Mouse (Mus musculus) embryonic facial prominence, embryonic 11.5 days (tissue): Measurements from ENCODE around the gene Xrcc2. TPM values are rescaled to one million over a fixed set of nuclear protein-coding genes. Genes with fewer than 3 reads are reported as not detected.
"Not testable (repeated sequence)": the region's sequence is repeated elsewhere in the genome, so short reads cannot be mapped to it uniquely, and the experiment has no call there.

Source experiments
- ATAC-seq: fragments of 200-750 bp; cut with Nextera tagmentation; replicated peaks from 2 replicates; pipeline ENCODE4 v1.8.0; 2017; ENCODE audit warnings: low read depth; ENCODE audit not compliant: insufficient number of reproducible peaks, low FRiP score, low TSS enrichment
- DNase-seq: peaks from one replicate; pipeline ENCODE4 v3.0.0-alpha.2; 2015; ENCODE audit warnings: low spot score
- H3K27ac ChIP-seq: fragments of 300-500 bp; sonication (generic); replicated peaks from 2 replicates; pipeline ENCODE4 v1.5.1; 2014; ENCODE audit warnings: mild to moderate bottlenecking, low read depth, low read length, control low read depth
- H3K27me3 ChIP-seq: fragments of 300-500 bp; sonication (generic); 2 replicates; pipeline ENCODE4 v1.6.1; 2014; ENCODE audit warnings: mild to moderate bottlenecking, low read length, moderate library complexity, mixed read lengths; ENCODE audit not compliant: control insufficient read depth, insufficient read depth
- H3K36me3 ChIP-seq: fragments of 300-500 bp; sonication (generic); replicated peaks from 2 replicates; pipeline ENCODE4 v1.6.1; 2014; ENCODE audit warnings: low read depth, mild to moderate bottlenecking, low read length, moderate library complexity, mixed read lengths; ENCODE audit not compliant: control insufficient read depth, insufficient read depth
- H3K4me1 ChIP-seq: fragments of 300-500 bp; sonication (generic); 2 replicates; pipeline ENCODE4 v1.6.1; 2014; ENCODE audit warnings: low read length, mixed read lengths; ENCODE audit not compliant: control insufficient read depth, insufficient read depth
- H3K4me2 ChIP-seq: fragments of 300-500 bp; sonication (generic); 2 replicates; pipeline ENCODE4 v1.6.1; 2014; ENCODE audit warnings: low read depth, mild to moderate bottlenecking, control low read depth, low read length, moderate library complexity
- H3K4me3 ChIP-seq: fragments of 300-500 bp; sonication (generic); 2 replicates; pipeline ENCODE4 v1.5.1; 2014; ENCODE audit warnings: low read depth, low read length, control low read depth
- H3K9ac ChIP-seq: fragments of 300-500 bp; sonication (generic); replicated peaks from 2 replicates; pipeline ENCODE4 v1.6.1; 2014; ENCODE audit warnings: mild to moderate bottlenecking, control low read depth, low read length
- H3K9me3 ChIP-seq: fragments of 300-500 bp; sonication (generic); replicated peaks from 2 replicates; pipeline ENCODE4 v1.6.1; 2016; ENCODE audit warnings: mild to moderate bottlenecking, low read length, inconsistent platforms, mixed read lengths; ENCODE audit not compliant: control insufficient read depth
- WGBS: fragments of 180-500 bp; shearing (Covaris S2); extraction: QIAGEN DNeasy Blood & Tissue Kit; methylation state at CpG from one replicate; pipeline ENCODE4 v1.1.7; 2014; 5-methylcytosine and 5-hydroxymethylcytosine counted together
- polyA plus RNA-seq: library from polyadenylated mRNA; unstranded; fragments of >200 nt; fragmentation: Nextera tagmentation; extraction: Ambion mirVana; gene quantifications from 2 replicates; pipeline ENCODE4 v1.2.1, GENCODE M21; 2014

Xrcc2 gene
- polyA plus RNA-seq: 11.1 and 11.5 TPM in 2 replicates

DNA sequence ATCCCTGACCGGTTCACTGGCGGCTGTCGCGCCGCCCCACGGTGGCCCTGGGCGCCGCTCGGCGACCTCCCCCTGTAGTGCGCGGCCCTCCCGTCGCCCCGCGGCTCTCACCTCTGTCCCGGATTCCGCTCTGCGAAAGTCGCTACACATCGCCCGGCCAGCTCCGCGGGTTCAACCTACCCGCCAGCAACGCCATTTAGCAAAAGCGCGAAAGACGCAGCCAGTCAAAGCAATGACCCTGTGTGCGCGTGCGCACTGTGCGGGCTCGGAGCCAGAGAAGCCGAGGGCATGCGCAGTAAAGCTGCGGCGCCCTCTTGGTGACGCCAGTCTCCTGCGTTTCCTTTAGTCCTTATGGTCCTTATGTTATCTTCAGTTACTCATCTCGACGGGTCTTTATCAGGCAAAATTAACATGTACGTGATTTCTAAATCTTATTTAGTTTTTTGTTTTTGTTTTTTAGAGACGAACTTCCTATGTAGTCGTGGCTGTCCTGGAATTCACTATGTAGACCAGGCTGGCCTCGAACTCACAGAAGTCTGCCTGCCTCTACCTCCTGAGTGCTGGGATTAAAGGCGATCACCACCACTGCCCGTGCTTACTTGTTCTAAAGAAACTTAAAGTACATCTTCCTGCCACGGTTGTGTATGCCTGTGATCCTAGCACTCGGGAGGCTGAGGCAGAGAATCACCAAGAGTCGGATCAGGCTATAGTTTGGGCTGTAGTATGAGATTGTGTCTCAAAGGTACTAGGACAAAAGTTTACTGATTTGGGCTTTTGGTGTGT is at the start of gene Xrcc2:
Gene Xrcc2 (minus strand): TSS at position 259 of the 783 bp plus-strand sequence.
- no peaks in the 10 kb centered on the region for H3K9me3 ChIP-seq
- H3K27me3 ChIP-seq: no peaks in the 10 kb centered on the region
- peak; percentile 93 for ATAC-seq
- WGBS: 8% methylated on average over 49 of the region's 51 CpGs
- H3K4me2 ChIP-seq: peak within 1 kb of the TSS; percentile 49
- peak within 1 kb of the TSS; percentile 53; the same call in 1 of the 2 replicates for H3K27ac ChIP-seq
- H3K9ac ChIP-seq: peak within 1 kb of the TSS; percentile 86
- no peaks in the 10 kb centered on the region for H3K36me3 ChIP-seq
- H3K4me1 ChIP-seq: no peaks in the 10 kb centered on the region
- peak within 1 kb of the TSS; percentile 66 for H3K4me3 ChIP-seq
- DNase-seq: peak; percentile 98

DNA sequence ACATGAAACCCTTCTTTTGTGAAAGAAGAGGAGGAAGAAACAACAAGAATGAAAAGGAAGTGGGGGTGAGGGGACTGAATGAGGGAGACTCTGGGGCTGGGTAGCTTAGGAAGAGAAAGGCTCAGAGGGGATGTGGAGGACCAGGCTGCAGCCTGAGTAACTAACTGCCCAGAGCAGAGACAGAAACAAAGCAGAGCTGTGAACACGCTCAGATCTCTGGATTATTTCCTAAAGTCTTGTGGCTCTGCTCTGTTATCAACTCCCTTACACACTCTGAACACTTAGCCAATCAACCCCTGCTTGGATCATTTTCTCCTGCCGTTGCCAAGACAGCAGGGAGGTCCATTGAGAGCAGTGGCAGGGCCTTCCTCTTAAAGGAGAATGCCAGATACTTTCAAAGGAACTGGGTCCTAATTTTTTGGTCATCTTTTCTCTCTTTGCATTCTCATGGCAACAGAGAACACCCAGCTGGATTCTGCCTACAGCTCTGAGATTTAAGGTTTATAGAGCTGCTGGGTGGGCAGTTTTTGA is 48.7 kb upstream of the Xrcc2 start:
- no peaks in the 10 kb centered on the region for H3K4me1 ChIP-seq
- no peak overlapping the region for H3K4me2 ChIP-seq
- no peaks in the 10 kb centered on the region for H3K36me3 ChIP-seq
- 9% methylated on average over 2 of the region's 2 CpGs for WGBS
- H3K27me3 ChIP-seq: no peaks in the 10 kb centered on the region
- H3K27ac ChIP-seq: no peak overlapping the region
- no peak overlapping the region for H3K4me3 ChIP-seq
- ATAC-seq (no peak; the same call in 1 of the 2 replicates), DNase-seq (peak; percentile 32)
- H3K9ac ChIP-seq: 0 out of 2 replicates have a peak overlapping the region, but pooled peaks have one; percentile 9
- no peaks in the 10 kb centered on the region for H3K9me3 ChIP-seq

DNA sequence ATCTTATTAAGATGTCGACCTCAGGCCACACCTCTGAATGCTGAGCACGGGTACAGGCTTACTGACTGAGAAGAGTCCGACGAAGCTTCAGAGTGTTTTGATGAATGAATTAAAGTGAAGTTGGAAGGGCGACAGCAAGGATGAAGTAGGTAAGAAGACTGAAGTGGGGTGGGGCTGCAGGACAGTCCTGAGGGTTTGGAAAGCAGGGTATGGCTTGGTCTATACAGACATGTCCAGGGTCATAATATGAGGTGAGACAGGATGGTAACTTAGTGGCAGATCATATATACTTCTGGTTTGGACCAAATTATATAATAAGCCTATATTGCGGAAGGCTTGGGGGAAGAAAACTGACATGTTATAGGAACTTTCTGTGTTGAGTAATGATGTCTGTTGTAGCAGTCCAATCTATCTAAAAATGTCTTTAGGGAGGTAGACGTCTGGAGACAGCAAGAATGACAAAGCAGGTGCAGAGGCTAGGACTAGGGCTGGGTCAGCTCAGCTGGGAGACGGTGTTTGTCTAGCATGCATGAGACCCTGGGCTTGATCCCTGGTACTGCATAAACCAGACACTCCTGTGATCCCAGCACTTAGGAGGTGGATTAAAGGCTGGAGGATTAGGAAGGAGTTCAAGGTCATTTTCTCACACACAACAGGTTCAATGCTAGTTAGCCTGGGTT is 48.1 kb upstream of the Xrcc2 start:
- WGBS: 46% methylated on average over 8 of the region's 8 CpGs
- no peak overlapping the region for H3K4me2 ChIP-seq
- no peak overlapping the region for H3K4me3 ChIP-seq
- no peaks in the 10 kb centered on the region for H3K36me3 ChIP-seq
- H3K9ac ChIP-seq: no peak overlapping the region
- H3K9me3 ChIP-seq: no peaks in the 10 kb centered on the region
- peak; percentile 58; the same call in 1 of the 2 replicates for ATAC-seq
- no peaks in the 10 kb centered on the region for H3K4me1 ChIP-seq
- H3K27me3 ChIP-seq: no peaks in the 10 kb centered on the region
- DNase-seq: no peak
- H3K27ac ChIP-seq: no peak overlapping the region

DNA sequence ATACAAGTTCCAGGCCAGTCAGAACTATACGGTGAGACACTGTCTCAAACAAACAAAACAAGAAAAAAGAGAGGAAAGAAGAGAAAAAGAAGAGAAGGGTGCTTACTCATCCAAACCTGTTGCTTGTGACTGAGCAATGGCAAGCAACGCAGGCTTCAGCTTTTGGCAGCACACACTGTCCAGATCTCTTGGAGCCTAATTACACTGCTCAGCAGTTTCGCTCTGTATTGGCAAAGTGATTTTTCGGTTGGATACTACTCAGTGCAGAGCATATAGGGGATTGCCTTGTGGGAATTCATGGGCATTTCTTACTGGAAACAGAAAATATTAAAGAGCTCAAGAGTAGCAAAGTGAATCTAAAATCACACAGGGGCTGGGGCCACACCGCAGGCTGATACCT is 47.2 kb upstream of the Xrcc2 start:
- 82% methylated on average over 5 of the region's 5 CpGs for WGBS
- no peak for ATAC-seq

DNA sequence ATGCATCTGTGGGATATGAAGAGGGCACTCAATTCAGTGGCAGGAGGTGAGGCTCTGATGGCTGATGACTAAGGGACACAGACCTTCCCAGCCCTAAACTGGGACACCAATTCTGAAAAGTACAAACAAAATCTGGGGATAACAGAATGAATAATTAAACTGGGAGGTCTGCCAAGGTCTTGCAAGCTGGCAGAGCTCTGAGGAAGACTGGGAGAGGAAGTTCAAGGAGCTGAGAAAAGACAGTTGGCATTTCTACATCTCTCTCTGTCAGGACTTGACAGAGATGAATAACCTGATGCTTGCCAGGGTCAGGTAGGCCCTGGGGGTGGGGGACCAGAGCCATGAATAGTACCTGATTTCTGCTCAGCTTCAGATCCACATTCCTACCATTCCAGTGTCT is 45.9 kb upstream of the Xrcc2 start:
- no peaks in the 10 kb centered on the region for H3K27me3 ChIP-seq
- no peaks in the 10 kb centered on the region for H3K4me1 ChIP-seq
- DNase-seq: no peak
- H3K36me3 ChIP-seq: no peaks in the 10 kb centered on the region
- no peak overlapping the region for H3K9ac ChIP-seq
- H3K9me3 ChIP-seq: no peaks in the 10 kb centered on the region
- no peak overlapping the region for H3K4me3 ChIP-seq
- no peak overlapping the region for H3K4me2 ChIP-seq
- ATAC-seq: no peak
- no peak overlapping the region for H3K27ac ChIP-seq

More for the DNA sequence above, 47.2 kb upstream of the Xrcc2 start:
- no peak for DNase-seq
- no peak overlapping the region for H3K9ac ChIP-seq
- H3K4me3 ChIP-seq: no peak overlapping the region
- H3K36me3 ChIP-seq: no peaks in the 10 kb centered on the region
- H3K27me3 ChIP-seq: no peaks in the 10 kb centered on the region
- no peak overlapping the region for H3K27ac ChIP-seq
- H3K4me1 ChIP-seq: no peaks in the 10 kb centered on the region
- no peak overlapping the region for H3K4me2 ChIP-seq
- H3K9me3 ChIP-seq: no peaks in the 10 kb centered on the region

DNA sequence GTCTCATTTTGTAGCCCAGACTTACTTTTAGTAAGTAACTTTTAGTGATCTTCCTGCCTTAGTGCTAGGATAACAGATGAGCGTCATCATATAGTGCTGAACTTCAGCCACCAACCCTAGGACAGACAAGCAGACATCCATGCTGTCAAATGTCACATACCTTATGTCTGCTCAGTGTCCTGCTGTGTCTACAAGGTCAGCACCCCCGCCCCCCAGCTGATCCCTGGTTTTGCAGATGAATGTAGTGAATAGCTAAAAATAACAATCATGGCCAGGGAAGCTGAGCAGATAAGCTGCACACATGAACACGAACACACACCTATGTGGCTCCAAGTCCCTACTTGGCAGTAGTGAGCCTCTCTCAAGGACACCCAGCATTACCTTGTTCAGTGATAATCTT is 43.0 kb upstream of the Xrcc2 start:
- Histone ChIP-seq H3K9me3 (no peaks in the 10 kb centered on the region), H3K4me1 (no peaks in the 10 kb centered on the region), H3K27ac (no peak overlapping the region), H3K9ac (no peak overlapping the region), H3K27me3 (no peaks in the 10 kb centered on the region), H3K4me2 (no peak overlapping the region), H3K36me3 (no peaks in the 10 kb centered on the region), H3K4me3 (no peak overlapping the region)
- ATAC-seq (no peak), DNase-seq (no peak)
- WGBS: 68% methylated on average over 3 of the region's 3 CpGs

DNA sequence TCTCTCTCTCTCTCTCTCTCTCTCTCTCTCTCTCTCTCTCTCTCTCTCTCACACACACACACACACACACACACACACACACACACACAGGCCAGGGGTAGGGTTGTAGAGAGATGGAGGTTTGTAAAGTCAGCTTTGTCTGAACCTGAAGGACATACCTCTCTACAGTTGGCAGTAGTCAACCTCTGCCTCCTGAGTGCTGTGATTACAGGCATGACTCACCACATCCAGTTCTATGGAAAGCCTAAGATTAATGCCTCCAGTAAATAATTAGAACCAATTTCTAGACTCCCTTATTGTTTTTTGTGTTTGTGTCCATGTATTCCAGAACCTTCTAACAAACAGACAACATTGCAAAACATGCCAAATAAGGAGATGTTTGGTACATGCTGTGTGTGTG is 42.3 kb upstream of the Xrcc2 start:
- no peak overlapping the region for H3K4me2 ChIP-seq
- ATAC-seq: no peak
- H3K4me1 ChIP-seq: no peaks in the 10 kb centered on the region
- no peak overlapping the region for H3K9ac ChIP-seq
- H3K4me3 ChIP-seq: no peak overlapping the region
- H3K27me3 ChIP-seq: no peaks in the 10 kb centered on the region
- no peak overlapping the region for H3K27ac ChIP-seq
- no peaks in the 10 kb centered on the region for H3K9me3 ChIP-seq
- DNase-seq: no peak
- H3K36me3 ChIP-seq: no peaks in the 10 kb centered on the region

DNA sequence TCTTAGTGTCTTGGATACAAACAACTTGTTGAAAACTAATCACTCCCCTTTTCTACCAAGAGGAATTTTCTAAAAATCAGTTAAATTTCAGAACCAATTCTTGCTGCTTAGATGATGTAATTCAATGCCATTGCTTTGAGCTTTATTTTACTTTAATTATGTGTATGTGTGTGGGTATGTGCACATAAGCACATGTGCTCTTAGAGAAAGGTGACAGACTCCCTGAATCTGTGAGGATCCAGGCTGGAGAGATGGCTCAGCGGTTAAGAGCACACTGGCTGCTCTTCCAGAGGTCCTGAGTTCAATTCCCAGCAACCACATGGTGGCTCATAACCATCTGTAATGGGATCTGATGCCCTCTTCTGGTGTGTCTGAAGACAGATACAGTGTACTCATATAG is 33.3 kb upstream of the Xrcc2 start:
- H3K4me2 ChIP-seq, H3K4me1 ChIP-seq, H3K9ac ChIP-seq, H3K4me3 ChIP-seq, H3K36me3 ChIP-seq, DNase-seq, H3K9me3 ChIP-seq, H3K27ac ChIP-seq, H3K27me3 ChIP-seq, ATAC-seq: not testable (repeated sequence)
- 84% methylated on average over 1 of the region's 1 CpGs for WGBS
